Mouse (Mus musculus) thymus, postnatal 25 days (tissue): ENCODE measurements around the gene 4930503B20Rik.

Source experiments
- DNase-seq: peaks from one replicate; pipeline ENCODE4 v3.0.0; 2022

4930503B20Rik gene

DNA sequence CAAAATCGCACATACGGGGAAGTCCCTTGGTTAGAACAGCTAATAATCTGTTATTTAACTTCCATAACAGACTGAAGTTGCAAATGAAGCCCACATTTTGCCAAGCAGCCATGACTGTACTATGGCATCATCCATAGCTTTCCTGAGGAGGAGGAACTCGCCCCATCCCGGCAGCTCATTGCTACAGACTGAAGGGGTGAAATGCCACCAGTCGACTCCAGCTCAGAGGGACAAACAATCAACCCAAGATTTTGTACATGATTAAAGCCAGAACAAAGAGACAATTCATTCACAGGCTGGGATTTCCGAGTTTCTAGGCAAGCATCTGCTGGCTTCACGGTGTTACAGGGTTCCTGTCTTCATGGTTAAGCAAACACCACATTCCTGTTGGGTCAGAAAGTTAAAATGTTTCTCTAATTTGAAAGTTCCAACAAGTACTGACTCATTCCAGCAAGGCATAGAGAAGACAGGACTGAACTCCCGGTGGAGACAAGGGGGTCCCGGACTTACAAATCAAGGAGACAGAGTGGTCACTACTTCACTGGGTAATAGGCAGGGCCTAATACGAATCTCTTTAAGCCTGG lies 1.7 kb downstream of the 4930503B20Rik start:
- DNase-seq = no peak

- DNase-seq = no peak
These were observed 9.2 kb downstream of the 4930503B20Rik start for GRCm38 (mm10) chr3:146641818-146642427.

GRCm38 (mm10) chr3:146632506-146632905 lies 18.6 kb downstream of the 4930503B20Rik start:
- DNase-seq = no peak

GRCm38 (mm10) chr3:146628227-146628982 lies 22.7 kb downstream of the 4930503B20Rik start:
- DNase-seq = no peak

DNA sequence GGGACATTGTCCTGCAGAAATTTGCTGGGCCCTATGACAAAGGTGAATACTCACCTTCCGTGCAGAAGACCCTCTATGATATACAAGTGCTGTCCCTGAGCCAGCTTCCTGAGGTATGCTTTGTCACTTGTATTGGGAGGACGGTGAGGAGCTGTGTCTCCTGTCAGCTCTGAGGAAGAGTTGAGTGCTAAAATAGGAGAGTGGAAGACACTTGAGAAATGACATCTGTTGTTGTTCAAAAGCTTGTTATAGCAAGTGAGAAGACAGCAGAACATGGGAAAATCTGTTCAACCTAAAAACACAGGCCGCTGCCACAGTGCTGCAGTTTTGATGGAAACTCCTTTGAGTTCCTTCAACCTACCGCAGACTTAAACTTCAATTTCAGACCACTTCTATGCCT lies 25.4 kb downstream of the 4930503B20Rik start:
- DNase-seq = no peak

DNA sequence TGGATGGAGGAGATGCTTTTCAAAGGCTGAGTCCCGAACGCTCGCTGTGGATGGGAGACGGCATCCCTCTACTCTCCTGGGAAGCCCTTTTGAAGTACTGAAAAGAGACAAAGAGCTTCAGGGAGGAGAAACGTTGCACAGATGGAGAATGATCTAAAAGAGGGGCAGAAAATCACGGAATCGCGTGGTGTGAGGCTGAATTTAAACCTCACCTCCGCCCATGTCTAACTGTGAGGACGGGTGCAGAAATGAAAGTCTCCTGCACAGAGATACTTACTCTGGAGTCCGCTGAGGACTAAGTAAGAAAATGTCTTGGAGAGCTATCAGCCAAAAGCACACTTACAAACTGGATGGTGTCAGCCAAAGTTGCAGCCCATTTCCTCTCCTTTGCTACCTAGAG lies 29.2 kb downstream of the 4930503B20Rik start:
- no peak for DNase-seq

DNA sequence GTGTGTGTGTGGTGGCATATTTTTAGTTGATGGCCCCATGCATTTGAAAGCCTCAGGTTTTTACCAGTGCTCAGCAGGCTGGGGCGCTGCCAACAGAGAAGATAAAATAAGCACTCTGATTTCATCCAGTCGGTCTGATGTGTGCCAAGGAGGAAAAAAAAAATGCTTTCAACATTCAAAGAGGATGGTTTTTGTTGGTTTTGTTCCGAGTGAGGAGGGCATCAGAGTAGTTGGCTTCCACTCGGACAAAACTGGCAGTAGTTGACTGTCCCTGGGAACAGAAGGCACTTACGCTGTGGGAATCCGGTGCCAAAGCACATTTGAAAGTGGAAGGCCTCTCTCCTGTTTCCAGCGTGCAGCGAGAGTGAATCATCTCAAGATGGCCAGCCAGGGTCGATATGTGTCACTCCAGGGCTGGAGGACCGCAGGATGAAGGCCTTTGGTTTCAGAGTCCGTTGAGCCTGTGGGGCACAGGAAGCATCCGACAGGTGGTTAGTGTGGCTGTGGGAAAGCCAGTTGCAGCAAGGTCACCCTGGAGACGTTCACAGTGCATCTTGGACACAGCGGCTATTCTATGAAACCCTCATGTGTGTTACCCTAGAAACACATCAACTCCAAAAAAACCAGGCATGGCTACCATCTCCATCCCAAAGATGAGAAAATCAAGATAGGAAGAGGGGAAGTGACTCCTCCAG lies 30.4 kb downstream of the 4930503B20Rik start:
- no peak for DNase-seq

GRCm38 (mm10) chr3:146620101-146620500 lies 31.0 kb downstream of the 4930503B20Rik start:
- no peak for DNase-seq

- DNase-seq = no peak
These were observed 32.8 kb downstream of the 4930503B20Rik start for GRCm38 (mm10) chr3:146618357-146618756.

DNA sequence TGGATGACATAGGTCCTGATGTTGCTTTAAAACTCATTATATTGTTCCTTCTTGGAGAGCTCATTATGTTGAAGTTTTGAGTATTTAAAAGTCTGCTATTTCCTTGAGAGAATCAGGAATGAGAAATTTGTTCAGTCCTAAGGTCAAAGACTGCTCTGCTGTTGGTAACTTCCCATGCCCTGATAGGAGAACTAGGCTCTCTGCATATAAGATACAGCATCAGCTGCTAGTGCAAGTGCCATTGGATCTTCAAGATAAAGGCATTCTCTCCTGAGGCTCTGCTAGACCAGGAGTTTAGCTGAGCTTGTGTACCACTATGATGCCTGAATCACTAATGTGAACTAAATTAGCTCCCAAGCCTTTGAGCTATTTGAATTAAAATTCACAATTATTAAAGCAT lies 33.2 kb downstream of the 4930503B20Rik start:
- DNase-seq = no peak

DNA sequence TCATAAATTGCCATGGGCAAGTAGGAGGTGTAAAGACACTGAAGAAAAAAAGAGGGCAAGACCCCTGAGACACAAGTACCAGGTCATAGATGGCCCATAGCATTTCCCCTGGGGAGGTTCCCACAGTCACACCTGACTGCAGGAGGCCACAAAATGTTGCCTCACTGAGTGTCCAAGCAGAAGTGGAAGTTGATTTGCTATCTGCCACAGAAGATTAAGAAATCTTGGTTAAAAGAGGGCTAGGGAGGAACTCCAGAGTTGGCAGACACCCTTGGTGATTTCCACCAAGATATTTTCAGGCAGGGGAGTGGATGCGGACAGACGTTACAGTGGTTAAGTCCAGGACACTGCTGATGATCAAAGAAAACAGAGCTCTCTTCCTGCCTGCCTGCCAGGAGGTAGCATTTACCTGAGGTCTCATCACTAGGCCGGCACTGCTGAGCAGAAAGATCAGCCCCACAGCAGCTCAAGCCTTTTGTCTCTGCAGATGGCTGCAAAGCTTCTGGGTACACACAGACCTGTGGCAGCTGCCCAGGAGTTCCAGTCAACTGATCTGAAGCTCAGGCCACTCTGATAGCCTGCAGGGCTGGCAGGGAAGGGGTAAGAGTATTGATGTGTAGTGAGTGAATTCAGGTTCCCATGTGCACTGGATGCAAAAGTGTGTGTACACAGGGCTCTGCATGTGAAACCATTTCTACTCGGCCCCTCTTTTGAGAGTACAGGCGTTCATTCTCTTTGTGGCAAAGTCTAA lies 34.4 kb downstream of the 4930503B20Rik start:
- no peak for DNase-seq

DNA sequence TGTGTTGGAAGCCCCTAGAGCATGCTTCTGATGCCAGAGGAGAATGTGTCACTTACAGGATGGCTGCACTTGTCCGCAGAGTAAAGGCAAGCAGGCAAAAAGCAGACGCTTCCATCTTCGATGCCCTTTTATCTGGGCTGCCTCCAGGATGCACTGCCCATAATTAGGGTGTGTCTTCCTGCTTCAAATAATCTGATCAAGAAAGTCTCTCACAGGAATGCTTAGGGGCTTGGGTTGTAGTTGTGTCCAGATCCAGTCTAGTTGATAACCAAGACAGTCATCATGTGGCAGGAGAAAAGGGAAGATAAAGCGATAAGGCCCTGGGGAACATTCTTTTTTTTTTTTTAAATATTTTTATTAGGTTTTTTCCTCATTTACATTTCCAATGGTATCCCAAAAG lies 35.6 kb downstream of the 4930503B20Rik start, which contains the start of gene Dnase2b:
TSS of gene Dnase2b (minus strand) at position 101 of the 400 bp plus-strand sequence.
- DNase-seq = no peak

GRCm38 (mm10) chr3:146611821-146612220 lies 39.3 kb downstream of the 4930503B20Rik start:
- no peak for DNase-seq

DNA sequence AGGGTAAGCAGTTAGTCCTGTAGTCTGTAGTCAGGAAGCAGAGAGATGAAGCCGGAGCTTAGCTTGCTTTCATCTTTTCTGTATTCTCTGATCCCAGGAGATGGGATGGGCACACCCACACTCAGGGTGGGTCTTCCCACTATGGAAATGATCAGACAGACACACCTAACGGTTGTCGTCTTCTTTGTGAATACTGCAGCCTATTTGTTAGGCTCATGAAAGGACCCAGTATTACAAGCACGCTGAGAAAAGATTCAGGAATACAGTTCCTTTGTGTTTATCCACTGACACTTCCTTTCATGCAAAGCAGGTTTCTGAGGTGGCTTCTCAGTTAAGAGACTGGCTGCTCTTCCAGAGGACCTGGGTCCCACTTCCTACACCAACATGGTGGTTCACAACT lies 39.9 kb downstream of the 4930503B20Rik start:
- DNase-seq = no peak

DNA sequence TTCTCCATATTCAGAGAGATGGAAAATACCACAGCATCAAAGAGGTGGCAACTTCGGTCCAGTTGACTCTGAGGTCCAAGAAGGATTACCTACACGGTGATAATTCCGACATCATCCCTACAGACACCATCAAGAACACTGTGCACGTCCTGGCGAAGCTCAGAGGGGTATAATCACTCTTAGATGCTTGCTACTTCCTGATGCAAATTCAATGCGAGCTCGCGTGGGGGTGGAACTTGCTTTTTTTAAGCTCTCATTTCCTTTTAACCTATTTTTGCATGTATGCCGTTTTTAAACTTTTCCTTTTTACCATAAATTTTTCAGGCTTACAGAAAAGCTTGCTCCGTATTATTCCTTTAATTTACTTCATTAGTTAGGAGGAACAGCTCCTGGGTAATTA lies 40.8 kb downstream of the 4930503B20Rik start:
- DNase-seq = no peak

GRCm38 (mm10) chr3:146607368-146607767 lies 43.7 kb downstream of the 4930503B20Rik start:
- no peak for DNase-seq

DNA sequence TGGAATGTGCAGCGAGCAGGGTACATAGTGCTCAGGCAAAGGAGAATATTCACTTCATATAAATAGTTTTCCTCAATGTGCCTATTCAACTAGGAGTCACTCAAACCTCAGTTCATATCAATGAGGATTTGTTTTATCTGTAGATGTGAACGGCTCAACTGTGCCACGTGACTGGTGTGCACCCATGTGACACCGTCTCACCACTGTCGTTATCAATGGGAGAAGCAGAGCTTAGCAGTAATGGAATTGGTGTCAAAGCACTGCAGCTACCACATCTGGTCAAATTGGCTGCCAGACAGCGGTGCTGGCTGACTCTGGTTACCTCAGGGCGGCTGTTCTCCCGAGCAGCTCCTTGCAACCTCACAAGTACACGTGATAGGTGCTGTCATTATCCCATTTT lies 46.5 kb downstream of the 4930503B20Rik start:
- DNase-seq = no peak

GRCm38 (mm10) chr3:146602531-146602930 lies 48.6 kb downstream of the 4930503B20Rik start:
- no peak for DNase-seq

DNA sequence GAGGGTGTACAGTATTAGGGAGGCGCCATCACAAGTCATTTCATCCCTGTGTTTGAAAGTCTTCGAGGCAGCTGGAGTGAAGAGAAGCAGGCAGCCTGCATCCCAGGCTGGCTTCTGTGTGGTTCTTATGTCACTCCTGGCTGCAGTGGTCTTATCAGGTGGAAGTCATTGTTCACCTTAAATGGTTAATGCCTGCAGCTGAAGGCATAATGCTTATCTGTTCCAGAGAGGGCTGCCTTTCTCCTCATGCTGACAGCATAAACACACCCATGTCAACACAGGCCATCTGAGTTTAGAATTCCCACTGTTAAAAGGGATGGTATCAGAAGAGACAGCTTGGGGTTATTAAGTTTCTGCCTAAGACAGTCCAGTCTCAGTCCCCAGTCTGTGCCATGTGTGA lies 49.9 kb downstream of the 4930503B20Rik start:
- no peak for DNase-seq

DNA sequence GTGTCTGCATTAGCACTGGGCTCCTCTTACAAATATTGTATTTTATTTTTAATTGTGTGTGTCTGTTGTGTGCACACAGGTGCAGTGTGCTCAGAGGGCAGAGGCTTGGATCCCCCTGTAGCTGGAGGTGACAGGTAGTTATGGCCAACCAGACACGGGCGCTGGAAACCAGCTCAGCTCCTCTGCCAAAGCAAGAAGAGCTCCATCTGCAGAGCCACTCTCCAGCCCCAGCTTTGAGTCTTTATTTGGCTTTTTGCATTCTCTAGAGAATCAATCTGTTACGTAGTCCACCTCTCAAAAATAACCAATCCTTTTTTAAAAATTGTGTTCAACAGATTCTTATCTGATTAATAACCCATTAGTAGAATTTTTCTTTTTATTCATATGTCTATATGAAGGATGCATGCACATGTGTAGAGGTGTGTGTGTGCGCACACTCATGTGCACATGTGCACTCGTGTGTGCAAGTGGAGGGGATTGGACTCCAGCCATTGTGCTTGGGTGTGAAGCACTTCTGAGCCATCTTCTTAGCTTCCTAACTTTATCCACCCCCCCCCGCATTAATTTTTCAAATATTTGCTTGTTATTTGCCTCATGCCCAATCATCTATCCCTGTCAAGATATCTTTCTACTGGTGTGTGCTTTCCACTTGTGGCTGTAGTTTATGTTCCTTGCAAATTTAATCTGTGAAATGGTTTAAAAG lies 51.8 kb downstream of the 4930503B20Rik start:
- no peak for DNase-seq

DNA sequence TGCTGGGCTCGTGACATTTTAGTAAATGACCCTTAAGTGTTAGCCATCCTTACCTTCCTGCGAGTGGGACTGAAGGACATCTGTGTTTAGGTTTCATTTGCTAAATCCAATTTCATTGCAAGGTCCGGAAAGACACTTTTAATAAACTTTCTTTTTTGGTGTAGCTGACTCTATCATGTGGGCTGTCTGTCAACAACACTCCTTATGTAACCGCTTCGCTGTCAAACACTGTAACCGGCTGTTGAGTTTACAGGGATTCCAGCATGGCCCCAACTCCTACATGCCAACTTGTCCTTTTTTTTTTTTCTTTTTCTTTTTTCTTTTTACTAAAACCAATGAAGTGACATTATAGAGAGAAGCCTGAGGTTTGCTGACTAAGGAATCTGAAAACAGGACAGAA lies 52.7 kb downstream of the 4930503B20Rik start:
- DNase-seq = no peak

DNA sequence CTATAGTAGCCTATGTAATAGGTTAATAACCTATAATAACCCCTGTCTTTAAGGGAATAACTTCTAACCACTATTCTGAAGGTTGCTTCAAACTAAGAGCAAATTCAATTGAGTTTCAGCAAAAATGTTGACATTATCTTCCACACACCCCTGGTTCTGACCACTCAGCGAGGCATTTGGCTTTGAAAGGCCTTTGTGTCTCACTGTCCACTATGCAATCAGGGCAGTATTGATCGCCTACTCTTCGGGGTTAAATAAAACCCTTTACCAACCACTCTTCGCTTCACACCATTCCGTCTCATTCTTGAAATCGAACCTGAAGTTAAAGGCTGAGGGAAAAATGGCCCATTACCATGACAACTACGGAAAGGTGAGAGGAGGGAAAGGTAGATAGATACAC lies 54.3 kb downstream of the 4930503B20Rik start:
- no peak for DNase-seq
